Mouse (Mus musculus) C2C12 (cell line): ENCODE results near the gene Musk. TPM values are rescaled to one million over a fixed set of nuclear protein-coding genes. Genes with fewer than 3 reads are reported as not detected.

Experiments
- H3K27me3 ChIP-seq: one replicate; pipeline ENCODE4 v1.6.1; 2011; ENCODE audit not compliant: control insufficient read depth, insufficient read depth, insufficient read length
- H3K36me3 ChIP-seq: one replicate; pipeline ENCODE4 v1.6.1; 2011; ENCODE audit not compliant: control insufficient read depth, insufficient read depth
- H3K4me3 ChIP-seq: one replicate; pipeline ENCODE4 v1.5.1; 2011; ENCODE audit warnings: mild to moderate bottlenecking, control low read depth; ENCODE audit not compliant: poor library complexity, insufficient read depth, severe bottlenecking
- H3K79me2 ChIP-seq: one replicate; pipeline ENCODE4 v1.6.1; 2011; ENCODE audit not compliant: control insufficient read depth, insufficient read depth
- H3K79me3 ChIP-seq: one replicate; pipeline ENCODE4 v1.6.1; 2011; ENCODE audit warnings: low read depth, control low read depth
- H3ac ChIP-seq: one replicate; pipeline ENCODE3; 2011; ENCODE audit warnings: low read depth; ENCODE audit not compliant: control insufficient read depth, insufficient read length
- CEBPB ChIP-seq: IDR thresholded peaks from one replicate; pipeline ENCODE4 v1.6.1; 2011; ENCODE audit warnings: low read depth, mild to moderate bottlenecking, control low read depth, moderate library complexity
- CTCF ChIP-seq: IDR thresholded peaks from one replicate; pipeline ENCODE4 v1.5.1; 2011; ENCODE audit not compliant: control insufficient read depth, insufficient read depth, insufficient read length
- FOSL1 ChIP-seq: IDR thresholded peaks from one replicate; pipeline ENCODE4 v1.8.0; 2011; ENCODE audit warnings: mild to moderate bottlenecking, low read length; ENCODE audit not compliant: poor library complexity, insufficient read depth, severe bottlenecking
- MAX ChIP-seq: IDR thresholded peaks from one replicate; pipeline ENCODE4 v1.6.1; 2011; ENCODE audit warnings: mild to moderate bottlenecking, control low read depth
- MYOD1 ChIP-seq: IDR thresholded peaks from one replicate; pipeline ENCODE4 v1.6.1; 2011; ENCODE audit warnings: low read depth; ENCODE audit not compliant: control insufficient read depth, insufficient read length
- MYOG ChIP-seq: IDR thresholded peaks from one replicate; pipeline ENCODE4 v1.6.1; 2011; ENCODE audit not compliant: control insufficient read depth, insufficient read length; ENCODE audit errors: extremely low read depth
- USF1 ChIP-seq: IDR thresholded peaks from one replicate; pipeline ENCODE4 v1.6.1; 2011; ENCODE audit warnings: low read depth, mild to moderate bottlenecking, control low read depth, moderate library complexity
- polyA plus RNA-seq: library from polyadenylated mRNA; unstranded; fragments of >200 nt; fragmentation: generic; extraction: Trizol; gene quantifications from one replicate; pipeline ENCODE4 v1.2.1, GENCODE M21; 2012; ENCODE audit warnings: missing spikeins

Musk gene
- polyA plus RNA-seq, 1 experiment = 10.1 TPM

DNA sequence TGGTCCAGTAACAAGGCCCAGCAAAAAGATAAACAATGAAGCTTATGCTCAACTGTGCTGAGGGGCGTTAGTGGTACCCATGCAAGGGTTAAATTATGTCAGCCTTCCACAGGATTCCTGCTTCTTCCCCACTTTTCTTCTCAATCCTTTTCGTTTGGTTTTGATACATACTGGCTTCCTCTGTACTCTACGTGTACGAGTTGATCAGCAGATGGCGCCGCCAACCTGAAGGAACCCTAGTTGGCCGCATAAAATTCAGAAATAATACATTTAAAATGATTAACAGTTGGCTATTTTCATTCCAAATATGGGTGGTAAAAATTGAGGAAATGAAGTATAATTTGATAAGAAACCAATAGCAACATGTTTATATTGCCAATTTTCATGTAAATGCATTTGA is 19.5 kb upstream of the Musk start:
- Histone ChIP-seq H3K4me3 (no peak overlapping the region), H3ac (no peak overlapping the region), H3K36me3 (no peaks in the 10 kb centered on the region), H3K27me3 (no peaks in the 10 kb centered on the region), H3K79me3 (no peaks in the 10 kb centered on the region), H3K79me2 (no peaks in the 10 kb centered on the region)
- no peak for TF ChIP-seq FOSL1
- peak; percentile 20 for TF ChIP-seq CTCF
- no peak for TF ChIP-seq MYOG

DNA sequence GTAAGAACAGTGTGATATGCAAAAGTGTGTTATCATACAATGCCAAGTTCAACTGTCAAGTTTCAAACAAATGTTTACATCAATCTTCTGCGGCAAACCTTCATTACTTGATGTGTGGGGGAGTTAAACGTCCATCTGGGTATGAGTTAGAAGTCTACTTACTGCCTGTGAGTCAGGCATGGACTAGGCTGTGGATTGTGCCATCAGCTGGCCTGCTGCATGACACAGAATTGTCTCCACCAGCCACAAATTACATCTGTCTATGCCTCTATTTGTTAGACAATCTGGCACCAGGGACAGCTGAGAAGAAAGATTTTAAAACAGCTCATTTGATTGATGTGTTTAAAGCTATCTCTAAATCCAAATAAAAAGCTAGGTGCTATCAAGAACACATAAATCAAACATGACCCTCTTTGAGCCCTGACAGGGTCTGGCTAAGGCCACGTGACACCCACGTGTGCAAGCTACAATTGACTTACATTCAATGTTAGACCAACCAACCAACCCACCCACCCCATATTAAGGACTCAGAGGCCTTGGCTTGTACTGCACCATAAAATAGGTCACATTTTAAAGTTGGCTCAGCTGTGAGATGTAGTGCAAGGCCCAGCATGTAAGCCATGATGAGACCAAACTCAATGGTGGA is 16.7 kb upstream of the Musk start:
- H3K36me3 ChIP-seq = no peaks in the 10 kb centered on the region
- peak; percentile 46 for TF ChIP-seq CEBPB
- peak; percentile 79 for TF ChIP-seq MYOD1
- no peak for TF ChIP-seq FOSL1
- peak; percentile 91 for TF ChIP-seq USF1
- no peak for TF ChIP-seq MAX
- no peak overlapping the region for H3ac ChIP-seq
- H3K4me3 ChIP-seq = no peak overlapping the region
- H3K79me3 ChIP-seq = no peaks in the 10 kb centered on the region
- no peaks in the 10 kb centered on the region for H3K27me3 ChIP-seq
- no peaks in the 10 kb centered on the region for H3K79me2 ChIP-seq

DNA sequence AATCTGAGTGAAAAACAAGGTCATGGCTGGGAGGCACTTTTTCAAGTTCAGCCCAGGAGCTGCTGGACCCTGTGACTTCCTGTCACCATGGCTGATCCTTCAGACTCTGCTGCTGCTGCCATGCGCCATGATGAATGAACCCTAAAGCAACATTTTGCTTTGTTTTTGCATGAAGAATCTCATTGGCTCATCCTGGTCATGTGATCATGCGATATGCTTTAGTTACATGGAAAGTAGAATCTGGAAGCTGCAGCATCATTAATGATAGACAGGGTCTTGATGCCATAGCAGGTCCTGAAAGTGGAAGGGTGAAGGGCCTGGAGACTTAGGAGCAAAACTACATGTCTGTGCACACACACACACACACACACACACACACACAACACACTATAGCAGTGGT is 15.8 kb upstream of the Musk start:
- Histone ChIP-seq H3K79me3 (no peaks in the 10 kb centered on the region), H3K36me3 (no peaks in the 10 kb centered on the region), H3K79me2 (no peaks in the 10 kb centered on the region), H3K27me3 (no peaks in the 10 kb centered on the region), H3K4me3 (no peak overlapping the region), H3ac (no peak overlapping the region)
- TF ChIP-seq MYOG (no peak), CEBPB (no peak), MYOD1 (no peak), USF1 (peak; percentile 62)

DNA sequence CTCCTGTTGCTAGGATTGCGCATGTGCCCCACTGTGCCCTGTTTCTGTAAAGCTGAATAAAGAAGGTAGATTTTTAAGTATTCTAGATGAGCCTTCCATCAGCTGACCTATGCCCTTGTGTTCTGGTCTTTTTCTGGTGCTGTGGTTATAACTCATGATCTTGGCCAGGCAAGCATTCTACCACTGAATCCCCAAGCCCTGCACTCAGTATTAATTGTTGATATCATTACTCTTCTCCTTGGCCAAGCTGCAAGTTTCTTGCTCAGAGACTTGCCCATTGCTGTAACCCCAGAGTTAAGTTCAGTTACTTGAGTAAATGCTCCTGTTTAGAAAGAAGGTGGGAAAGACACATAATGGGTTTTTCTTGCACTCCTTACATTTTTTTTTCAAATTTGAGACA is 14.8 kb upstream of the Musk start:
- H3K4me3 ChIP-seq = no peak overlapping the region
- no peaks in the 10 kb centered on the region for H3K79me3 ChIP-seq
- no peaks in the 10 kb centered on the region for H3K27me3 ChIP-seq
- H3K36me3 ChIP-seq = no peaks in the 10 kb centered on the region
- no peaks in the 10 kb centered on the region for H3K79me2 ChIP-seq
- no peak overlapping the region for H3ac ChIP-seq
- TF ChIP-seq MAX = no peak
- no peak for TF ChIP-seq CTCF
- no peak for TF ChIP-seq MYOG
- no peak for TF ChIP-seq FOSL1
- no peak for TF ChIP-seq MYOD1
- no peak for TF ChIP-seq USF1
- TF ChIP-seq CEBPB = no peak

DNA sequence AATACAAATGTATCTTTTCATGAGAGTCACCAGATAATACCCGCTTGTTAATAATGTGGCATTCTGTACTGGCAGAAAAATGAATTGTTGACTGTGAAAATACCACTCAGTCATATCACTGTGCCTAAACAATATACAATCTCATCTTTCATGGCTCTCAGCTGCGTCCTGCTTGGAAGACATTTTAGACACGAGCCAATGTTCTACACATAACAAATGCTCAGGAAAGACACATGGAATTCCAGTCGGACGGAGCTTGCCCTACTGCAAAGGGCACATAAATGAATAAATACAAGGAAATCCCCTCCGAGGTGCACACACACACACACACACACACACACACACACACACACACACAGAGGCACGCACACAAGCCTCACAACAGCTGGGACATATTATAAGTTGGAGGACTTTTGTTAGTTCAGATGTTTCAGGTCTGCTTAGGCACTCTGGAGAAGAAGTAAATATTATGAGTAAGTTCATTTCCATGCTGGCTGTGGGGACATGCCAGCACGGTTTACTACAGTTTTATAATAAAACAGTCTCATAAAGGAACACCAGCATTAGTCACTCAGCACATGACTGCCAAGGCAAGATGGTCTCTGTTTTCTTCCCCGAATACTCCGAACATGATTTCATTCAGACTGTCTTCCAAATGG is 14.1 kb upstream of the Musk start:
- H3ac ChIP-seq = no peak overlapping the region
- no peaks in the 10 kb centered on the region for H3K27me3 ChIP-seq
- no peak for TF ChIP-seq CEBPB
- TF ChIP-seq MYOD1 = peak; percentile 34
- peak; percentile 85 for TF ChIP-seq USF1
- peak; percentile 34 for TF ChIP-seq MAX
- no peak for TF ChIP-seq MYOG
- no peak for TF ChIP-seq FOSL1
- no peak for TF ChIP-seq CTCF
- H3K36me3 ChIP-seq = no peaks in the 10 kb centered on the region
- H3K79me2 ChIP-seq = no peaks in the 10 kb centered on the region
- H3K79me3 ChIP-seq = no peaks in the 10 kb centered on the region
- H3K4me3 ChIP-seq = no peak overlapping the region

DNA sequence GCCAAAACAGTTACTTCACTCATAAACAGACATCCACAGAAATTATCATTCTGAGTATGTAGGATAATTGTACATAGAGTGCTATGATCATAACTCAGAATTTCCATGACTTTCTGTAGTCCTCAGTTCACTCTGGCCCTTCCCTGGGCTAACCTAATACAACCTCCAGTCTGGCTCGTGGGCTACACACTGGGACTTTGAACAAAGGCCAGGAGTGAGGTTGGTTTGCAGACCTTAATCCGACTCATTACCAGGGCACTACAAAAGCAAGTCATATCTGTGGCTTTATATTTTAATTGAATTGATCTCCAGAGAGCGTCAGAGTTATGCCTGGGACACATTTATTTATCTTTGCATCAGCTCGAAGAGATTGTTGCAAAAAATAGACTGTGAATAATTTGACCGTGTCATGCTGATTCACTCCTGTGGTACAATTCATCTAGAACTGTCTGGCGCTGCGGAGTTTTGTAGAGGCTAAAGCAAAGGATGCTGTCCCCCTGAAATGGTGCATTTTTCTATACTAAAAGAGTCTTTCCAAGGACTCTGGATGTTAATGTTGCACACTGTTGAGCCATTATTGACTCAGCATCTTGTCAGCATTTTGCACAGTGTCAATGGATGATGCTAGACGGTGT is 10.4 kb upstream of the Musk start:
- H3K36me3 ChIP-seq = no peaks in the 10 kb centered on the region
- TF ChIP-seq FOSL1 (peak; percentile 29), MYOG (no peak), CEBPB (no peak), USF1 (no peak)
- no peaks in the 10 kb centered on the region for H3K27me3 ChIP-seq
- no peak overlapping the region for H3K4me3 ChIP-seq
- no peaks in the 10 kb centered on the region for H3K79me2 ChIP-seq
- no peaks in the 10 kb centered on the region for H3K79me3 ChIP-seq
- no peak overlapping the region for H3ac ChIP-seq
